Mouse (Mus musculus): ENCODE results near the gene Tecr. TPM values are rescaled to one million over a fixed set of nuclear protein-coding genes. Genes with fewer than 3 reads are reported as not detected.

The Tecr gene
- total RNA-seq (2021), result 100 to 1,000 TPM; 416 to 566 TPM
- long read RNA-seq, experiment 1, transcript Tecr-203 (12 exons, 1,120 nt), result minor isoform, 19 of 401 reads
- long read RNA-seq, experiment 1, transcript Tecr-201 (13 exons, 1,158 nt), result major isoform, 87 of 401 reads
- long read RNA-seq, experiment 1, partial matches to known transcripts, result 264 of 401 reads
- long read RNA-seq, experiment 1, other reads (novel, unspliced or antisense), result 28 of 401 reads
- long read RNA-seq, experiment 2, transcript Tecr-203 (12 exons, 1,120 nt), result minor isoform, 17 of 466 reads
- long read RNA-seq, experiment 2, transcript Tecr-201 (13 exons, 1,158 nt), result major isoform, 107 of 466 reads
- long read RNA-seq, experiment 2, partial matches to known transcripts, result 322 of 466 reads
- long read RNA-seq, experiment 2, other reads (novel, unspliced or antisense), result 18 of 466 reads

DNA sequence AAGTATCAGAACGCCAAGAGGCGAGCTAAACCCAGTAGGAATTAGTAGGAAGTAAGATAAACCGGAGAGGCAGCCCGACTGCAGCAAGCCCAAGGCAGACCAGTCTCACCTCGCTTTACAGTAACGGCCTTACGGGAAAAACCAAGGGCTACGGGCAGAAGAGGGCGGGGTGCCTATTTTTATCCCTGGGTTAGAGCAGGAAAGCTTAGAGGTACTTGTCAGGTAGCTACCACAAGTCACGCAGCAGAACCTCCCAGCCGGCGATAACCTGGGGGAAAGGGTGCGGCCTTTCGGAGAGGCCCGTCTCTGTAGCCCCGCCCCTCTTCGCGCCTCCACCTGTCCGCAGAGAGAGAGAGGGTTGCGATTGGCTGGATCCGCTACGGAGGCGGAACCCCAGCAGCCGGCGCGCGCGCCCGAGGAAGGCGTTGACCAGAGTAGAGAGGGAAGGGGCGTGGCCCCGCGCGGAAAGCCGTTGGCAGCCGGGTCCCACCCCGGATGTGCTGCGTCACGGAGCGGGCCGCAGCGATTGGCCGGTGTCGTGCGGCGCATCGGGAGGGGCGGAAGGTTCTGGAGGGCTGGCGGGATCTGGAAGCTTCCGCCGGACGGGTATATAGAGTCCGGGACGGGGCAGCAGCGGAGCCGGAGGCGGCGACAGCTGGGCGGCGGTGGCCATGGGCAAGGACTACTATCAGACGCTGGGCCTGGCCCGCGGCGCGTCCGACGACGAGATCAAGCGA is at the start of gene Tecr, which contains the start of gene Dnajb1:
Gene Tecr, minus strand, starts transcription at position 311 of the 737 bp plus-strand sequence.
Gene Dnajb1, plus strand, starts transcription at position 533 of the 737 bp plus-strand sequence.
- peak; percentile 100 for DNase-seq
- TF ChIP-seq CTCF (IDR thresholded peaks at IDR 0.05), result no peak
- H3K27ac ChIP-seq, result peak within 1 kb of the TSS; percentile 98
- intact Hi-C loops (cut with DNase I), result loop anchor here (5.0 kb wide), 1 partner anchor 41 kb away; the partner anchor contains the start of gene Ndufb7
- H3K4me3 ChIP-seq, result peak within 1 kb of the TSS; percentile 92

DNA sequence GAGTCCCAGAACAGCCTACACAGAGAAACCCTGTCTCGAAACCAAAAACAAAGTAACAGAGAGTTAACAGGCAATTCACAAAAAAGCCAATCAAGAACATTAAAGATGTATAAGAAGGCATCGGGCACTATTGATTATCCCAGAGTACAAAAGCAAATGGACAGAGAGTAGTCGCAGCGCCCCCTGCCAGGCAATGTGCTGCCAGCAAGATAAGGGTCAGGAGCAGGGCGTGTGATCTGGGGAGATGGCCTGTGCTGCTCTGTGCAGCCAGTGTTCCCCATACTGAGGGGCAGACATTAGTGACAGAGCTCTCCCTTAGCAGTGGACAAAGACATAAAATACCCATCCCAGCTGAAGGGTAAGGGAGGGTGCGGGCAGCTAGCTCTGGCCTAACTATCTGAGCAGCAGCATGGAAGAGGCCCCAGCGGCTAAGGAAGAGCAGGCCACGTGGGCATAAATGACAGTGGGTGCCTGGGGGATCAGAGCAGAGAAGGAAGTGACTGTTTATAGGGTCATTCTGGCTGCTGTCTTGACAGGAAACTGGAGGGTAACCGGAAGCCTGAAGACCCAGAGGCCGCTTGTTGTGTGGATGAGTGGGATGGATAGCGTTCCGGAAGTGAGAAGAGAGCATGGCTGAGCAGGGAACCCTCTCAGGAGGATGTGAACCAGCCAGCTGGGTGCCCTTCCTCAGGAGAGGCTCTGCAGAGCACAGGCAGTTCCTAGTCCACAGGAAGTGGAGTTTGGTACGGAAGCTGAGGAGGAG is 48.9 kb upstream of the Tecr start:
- intact Hi-C loops (cut with DNase I), result no loop called here
- peak; percentile 35 for TF ChIP-seq CTCF (IDR thresholded peaks at IDR 0.05)
- Histone ChIP-seq H3K27ac (no peak overlapping the region), H3K4me3 (no peak overlapping the region)
- no peak for DNase-seq

DNA sequence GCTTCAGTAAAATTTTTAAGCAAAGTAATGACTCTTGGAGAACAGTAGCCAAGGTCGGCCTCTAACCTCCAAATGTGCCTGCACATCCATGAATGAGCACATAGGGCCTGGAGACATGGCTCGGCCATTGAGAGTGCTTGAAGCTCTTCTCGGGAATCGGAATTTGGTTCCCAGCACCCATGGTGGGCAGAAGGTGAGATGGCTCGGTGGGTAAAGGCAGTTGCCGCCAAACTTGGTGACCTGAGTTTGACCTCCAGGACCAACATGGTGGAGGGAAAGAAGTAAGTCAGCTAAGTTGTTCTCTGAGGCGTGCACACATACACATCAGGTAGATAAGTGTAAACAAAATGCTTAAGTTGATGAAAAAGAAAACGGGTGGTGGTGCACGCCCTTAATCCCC is 48.3 kb upstream of the Tecr start:
- DNase-seq, result no peak
- no peak overlapping the region for H3K27ac ChIP-seq
- no peak overlapping the region for H3K4me3 ChIP-seq
- intact Hi-C loops (cut with DNase I), result no loop called here
- no peak for TF ChIP-seq CTCF (IDR thresholded peaks at IDR 0.05)

DNA sequence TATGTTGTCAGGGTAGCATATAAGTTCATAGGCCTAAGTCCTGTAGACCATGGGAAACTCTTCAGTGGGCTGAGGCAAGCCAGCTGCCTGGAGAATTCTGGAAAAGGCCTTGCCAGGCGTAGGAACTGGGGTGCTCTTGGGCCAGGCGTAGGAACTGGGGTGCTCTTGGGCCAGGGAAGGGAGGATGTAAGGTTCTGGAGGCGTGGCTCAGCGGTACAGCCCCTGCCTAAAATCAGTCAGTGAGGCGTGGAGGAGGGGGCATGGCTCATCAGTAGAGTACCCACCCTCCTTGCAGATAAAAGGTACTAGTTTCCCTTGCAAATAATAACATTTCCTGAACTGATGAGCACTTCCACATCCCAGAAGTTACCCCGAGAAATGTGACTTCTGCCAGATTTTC is 47.0 kb upstream of the Tecr start:
- no peak for TF ChIP-seq CTCF (IDR thresholded peaks at IDR 0.05)
- Histone ChIP-seq H3K4me3 (no peak overlapping the region), H3K27ac (no peak overlapping the region)
- DNase-seq, result no peak
- intact Hi-C loops (cut with DNase I), result no loop called here

DNA sequence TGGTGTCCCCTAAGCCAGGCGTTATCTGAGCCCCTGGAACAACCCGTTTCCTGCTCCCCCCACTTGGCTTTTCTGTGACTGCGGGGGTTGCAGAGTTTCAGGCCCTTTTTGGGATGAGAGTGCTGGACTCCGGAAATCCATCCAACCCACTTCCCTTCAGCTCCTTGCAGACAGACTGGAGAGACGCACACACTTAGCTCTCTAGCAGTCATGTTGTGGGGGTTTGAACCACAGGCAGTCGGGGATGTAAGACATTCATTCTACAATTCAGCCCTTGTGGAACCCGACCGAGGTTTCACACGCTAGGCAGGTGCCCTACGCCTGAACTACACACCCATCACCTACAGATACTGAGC is 45.9 kb upstream of the Tecr start:
- Histone ChIP-seq H3K4me3 (peak overlapping the region; percentile 90), H3K27ac (peak overlapping the region; percentile 91)
- no peak for TF ChIP-seq CTCF (IDR thresholded peaks at IDR 0.05)
- intact Hi-C loops (cut with DNase I), result no loop called here
- no peak for DNase-seq

DNA sequence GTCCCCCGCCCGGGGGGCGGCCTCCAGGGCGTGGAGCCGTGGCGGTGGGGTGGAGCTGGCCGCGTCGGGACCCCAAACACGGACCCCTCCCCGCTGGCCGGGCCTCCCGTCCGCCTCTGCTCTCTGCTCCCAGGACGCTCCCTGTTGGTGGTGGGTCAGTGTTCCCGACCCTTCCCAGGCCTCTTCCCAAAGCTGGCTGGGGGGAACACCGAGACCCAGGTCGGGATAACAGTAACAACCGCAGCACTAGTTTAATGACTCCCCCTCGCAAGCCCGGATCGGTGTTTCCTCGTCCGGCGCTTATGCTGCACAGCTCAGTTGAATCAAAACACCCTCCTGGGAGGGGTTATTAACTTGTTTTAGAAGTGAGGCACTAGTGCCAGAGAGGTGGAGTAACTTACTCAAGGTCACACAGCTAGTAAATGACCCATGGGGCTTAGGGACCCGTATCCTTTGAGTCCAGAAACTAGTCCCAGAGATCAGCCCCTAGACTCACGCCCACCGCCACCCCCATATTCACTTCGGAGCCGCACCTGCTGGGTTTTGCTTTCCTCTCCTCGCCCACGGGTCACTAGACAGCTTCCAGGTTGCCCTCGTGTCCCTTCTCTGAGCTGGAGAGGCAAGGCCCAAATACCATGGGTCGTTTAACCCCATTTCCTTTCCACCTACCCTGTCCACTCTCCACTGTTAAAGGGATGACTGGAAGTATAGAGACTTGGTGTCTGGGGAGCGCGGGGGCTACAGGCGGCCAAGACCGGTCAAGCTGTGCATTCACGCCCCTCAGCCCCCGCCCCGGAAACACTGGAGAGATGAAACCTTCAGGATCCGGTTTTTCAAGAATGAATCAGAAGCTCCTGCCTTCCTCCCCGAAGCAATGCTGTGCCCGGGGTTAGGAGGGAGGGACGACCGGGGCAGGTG is 45.2 kb upstream of the Tecr start:
- peak overlapping the region; percentile 91 for H3K27ac ChIP-seq
- intact Hi-C loops (cut with DNase I), result no loop called here
- peak overlapping the region; percentile 90 for H3K4me3 ChIP-seq
- no peak for DNase-seq
- no peak for TF ChIP-seq CTCF (IDR thresholded peaks at IDR 0.05)

DNA sequence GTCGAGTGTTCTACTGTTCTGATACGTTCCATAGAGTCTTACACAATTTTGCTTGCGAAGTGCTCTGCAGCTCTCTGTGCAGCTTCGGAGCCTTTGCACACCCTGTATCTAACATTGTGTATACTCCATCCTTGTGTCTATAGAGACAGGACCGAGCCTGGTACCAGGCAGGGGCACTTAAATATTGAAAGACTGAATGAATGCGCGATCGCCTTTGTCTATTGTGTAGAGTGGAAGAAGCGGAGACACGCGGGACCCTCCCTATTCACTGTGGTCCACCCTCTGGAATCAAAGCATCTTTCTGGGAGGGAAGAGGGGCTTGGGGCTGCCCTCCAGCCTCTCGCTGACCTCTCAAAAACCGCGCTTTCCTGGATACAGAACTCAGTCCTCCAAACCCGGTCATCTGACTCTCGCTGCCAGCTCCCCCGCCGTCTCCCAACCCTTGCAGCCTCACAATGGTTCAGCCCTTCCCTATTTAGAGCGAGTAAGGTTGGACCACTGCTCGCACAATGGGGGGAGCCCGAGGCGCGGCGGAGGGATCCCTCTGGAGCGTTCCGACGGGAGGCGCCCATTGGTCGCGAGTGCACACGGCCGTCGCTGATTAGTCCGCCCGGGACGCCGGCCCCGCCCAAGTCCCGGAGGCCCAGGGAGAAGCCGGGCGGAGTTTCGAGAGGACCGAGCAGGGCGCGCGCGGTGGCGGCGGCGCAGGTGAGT is 44.4 kb upstream of the Tecr start, which contains the start of gene Gipc1:
Gene Gipc1, plus strand, starts transcription at position 648 of the 714 bp plus-strand sequence.
- peak within 1 kb of the TSS; percentile 90 for H3K4me3 ChIP-seq
- no peak for TF ChIP-seq CTCF (IDR thresholded peaks at IDR 0.05)
- intact Hi-C loops (cut with DNase I), result no loop called here

DNA sequence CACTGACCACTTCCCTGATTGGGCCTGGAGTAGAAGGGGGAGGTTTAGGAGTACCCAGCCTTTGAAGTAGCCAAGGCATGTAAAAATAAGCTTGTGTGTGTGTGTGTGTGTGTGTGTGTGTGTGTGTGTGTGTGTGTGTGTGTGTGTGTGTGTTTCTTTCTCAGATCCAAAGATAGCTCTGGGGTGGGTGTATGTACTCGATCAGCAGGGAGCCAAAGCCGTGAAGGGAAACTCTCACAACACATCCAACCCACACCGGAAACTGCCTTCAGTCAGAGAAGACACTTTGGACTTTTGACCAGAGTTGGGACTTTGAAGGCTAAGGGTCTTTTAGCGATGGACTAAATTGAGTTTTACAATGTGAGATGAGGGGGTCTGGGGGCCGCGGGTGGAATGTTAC is 41.9 kb upstream of the Tecr start:
- no peak for DNase-seq
- no peak for TF ChIP-seq CTCF (IDR thresholded peaks at IDR 0.05)
- no peak overlapping the region for H3K27ac ChIP-seq
- H3K4me3 ChIP-seq, result no peak overlapping the region
- intact Hi-C loops (cut with DNase I), result no loop called here

More for the DNA sequence above, 44.4 kb upstream of the Tecr start, which contains the start of gene Gipc1:
- DNase-seq, result peak; percentile 97
- peak within 1 kb of the TSS; percentile 91 for H3K27ac ChIP-seq

- H3K4me3 ChIP-seq, result no peak overlapping the region
- no peak for TF ChIP-seq CTCF (IDR thresholded peaks at IDR 0.05)
- DNase-seq, result no peak
- no peak overlapping the region for H3K27ac ChIP-seq
- intact Hi-C loops (cut with DNase I), result no loop called here
These were observed 40.3 kb upstream of the Tecr start for GRCm38 (mm10) chr8:83648031-83648430.

GRCm38 (mm10) chr8:83647511-83647910 is 39.7 kb upstream of the Tecr start:
- intact Hi-C loops (cut with DNase I), result no loop called here
- H3K4me3 ChIP-seq, result no peak overlapping the region
- H3K27ac ChIP-seq, result no peak overlapping the region
- TF ChIP-seq CTCF (IDR thresholded peaks at IDR 0.05), result no peak
- DNase-seq, result no peak

- DNase-seq, result no peak
- H3K4me3 ChIP-seq, result no peak overlapping the region
- intact Hi-C loops (cut with DNase I), result no loop called here
- H3K27ac ChIP-seq, result no peak overlapping the region
- TF ChIP-seq CTCF (IDR thresholded peaks at IDR 0.05), result no peak
These were observed 31.9 kb upstream of the Tecr start for GRCm38 (mm10) chr8:83639649-83640048.
